19 mouse cellular contexts compared by ENCODE assay signal in genomic region chr10:94350896-94351661, GRCm38 (mm10). TPM values are rescaled to one million over a fixed set of nuclear protein-coding genes. Genes with fewer than 3 reads are reported as not detected.
A peak's percentile ranks its signal among the peaks of the same experiment; 100 is the strongest.
DNase-seq lines count a peak whose midpoint lies in the region; ATAC-seq and TF ChIP-seq lines count a peak whose summit lies in the region.
"Had no signal": no experiment of that assay in that cellular context is flagged by ENCODE, and none has a peak within 500 bp of the region (broad histone marks: within the 10 kb centered on the region; RNA-seq: fewer than 3 reads in every experiment).

No protein-coding gene starts in this region.

- no peaks in the 10 kb centered on the region for H3K4me1 ChIP-seq in kidney, adult 2 months (ENCODE audit: control insufficient read depth, insufficient read depth, low read length)
- 0 out of 2 replicates have a peak, but pooled peaks cover 2% of the 10 kb centered on the region for H3K4me1 ChIP-seq in kidney, embryonic 14.5 days (ENCODE audit: control insufficient read depth, insufficient read depth, low read length)
- peaks cover 9% of the 10 kb centered on the region for H3K4me1 ChIP-seq in cerebellum, adult 2 months (ENCODE audit: control insufficient read depth, insufficient read depth, low read length)
- peaks cover 14% of the 10 kb centered on the region for H3K4me1 ChIP-seq in lung, embryonic 15.5 days
- H3K4me1 ChIP-seq in forebrain, embryonic 14.5 days (ENCODE audit: control insufficient read depth, insufficient read depth, low read length): no peaks in the 10 kb centered on the region

- H3K27ac ChIP-seq in kidney, adult 2 months (ENCODE audit: insufficient read depth, low read depth, low read length): 0 out of 2 replicates have a peak overlapping the region, but pooled peaks have one; percentile 3
- no peak overlapping the region for H3K27ac ChIP-seq in kidney, embryonic 14.5 days (ENCODE audit: low read depth, low read length)
- H3K27ac ChIP-seq in cerebellum, adult 2 months (ENCODE audit: insufficient read depth, low read length): no peak overlapping the region
- H3K27ac ChIP-seq in lung, embryonic 15.5 days: peak overlapping the region; percentile 15; the same call in 1 of the 2 replicates
- H3K27ac ChIP-seq in forebrain, embryonic 14.5 days (ENCODE audit: low read depth, low read length): no peak overlapping the region
- H3K27ac ChIP-seq: heart, embryonic 10.5 days had no signal

- TF ChIP-seq POLR2A in kidney, adult 2 months (IDR thresholded peaks at IDR 0.05; ENCODE audit: low read depth, low read length): no peak
- TF ChIP-seq POLR2A in cerebellum, adult 2 months (IDR thresholded peaks at IDR 0.05; ENCODE audit: borderline replicate concordance, insufficient read depth, low read length): no peak

- no peak overlapping the region for H3K9ac ChIP-seq in kidney, embryonic 14.5 days (ENCODE audit: low read depth, low read length)
- H3K9ac ChIP-seq in lung, embryonic 15.5 days: no peak overlapping the region
- H3K9ac ChIP-seq in forebrain, embryonic 14.5 days (ENCODE audit: low read length): no peak overlapping the region

- H3K4me2 ChIP-seq in kidney, embryonic 14.5 days (replicated peaks; ENCODE audit: low read depth, low read length): no peak overlapping the region
- no peak overlapping the region for H3K4me2 ChIP-seq in lung, embryonic 15.5 days
- H3K4me2 ChIP-seq in forebrain, embryonic 14.5 days (ENCODE audit: low read length): no peak overlapping the region

- H3K9me3 ChIP-seq in kidney, embryonic 14.5 days (ENCODE audit: control insufficient read depth, low read length): no peaks in the 10 kb centered on the region
- no peaks in the 10 kb centered on the region for H3K9me3 ChIP-seq in lung, embryonic 15.5 days
- no peaks in the 10 kb centered on the region for H3K9me3 ChIP-seq in forebrain, embryonic 14.5 days (replicated peaks; ENCODE audit: control insufficient read depth, low read length)
- H3K9me3 ChIP-seq: heart, embryonic 10.5 days had no signal

- no peak overlapping the region for H3K4me3 ChIP-seq in kidney, adult 2 months (ENCODE audit: insufficient read depth, low read depth, low read length)
- no peak overlapping the region for H3K4me3 ChIP-seq in kidney, embryonic 14.5 days (ENCODE audit: low read length)
- H3K4me3 ChIP-seq in cerebellum, adult 2 months (replicated peaks; ENCODE audit: insufficient read depth, low read depth, low read length): no peak overlapping the region
- no peak overlapping the region for H3K4me3 ChIP-seq in lung, embryonic 15.5 days
- H3K4me3 ChIP-seq in forebrain, embryonic 14.5 days (ENCODE audit: low read depth, low read length): no peak overlapping the region
- H3K4me3 ChIP-seq: heart, embryonic 10.5 days had no signal

- no peak for ATAC-seq in kidney, embryonic 14.5 days (ENCODE audit: low FRiP score, low TSS enrichment)
- peak; percentile 53; the same call in 1 of the 2 replicates for ATAC-seq in lung, embryonic 15.5 days (ENCODE audit: borderline replicate concordance, extremely low read depth, low FRiP score, low TSS enrichment)
- ATAC-seq in forebrain, embryonic 14.5 days: no peak
- no peak for ATAC-seq in erythroid progenitor cell, adult 5-6 weeks (replicated peaks; ENCODE audit: low FRiP score, poor library complexity, severe bottlenecking)
- ATAC-seq: forebrain, embryonic 16.5 days had no signal

- 61% methylated on average over 11 of the region's 11 CpGs for whole genome bisulfite sequencing in kidney, adult 2 months
- 53% methylated on average over 11 of the region's 11 CpGs for WGBS in kidney, embryonic 14.5 days
- WGBS in cerebellum, adult 2 months: 28% methylated on average over 11 of the region's 11 CpGs
- 47% methylated on average over 11 of the region's 11 CpGs for WGBS in lung, embryonic 15.5 days
- WGBS in forebrain, embryonic 14.5 days: 81% methylated on average over 11 of the region's 11 CpGs

- no peaks in the 10 kb centered on the region for H3K27me3 ChIP-seq in kidney, adult 2 months (replicated peaks; ENCODE audit: control insufficient read depth, insufficient read depth, low read length)
- no peaks in the 10 kb centered on the region for H3K27me3 ChIP-seq in kidney, embryonic 14.5 days (ENCODE audit: control insufficient read depth, insufficient read depth, low read length)
- no peaks in the 10 kb centered on the region for H3K27me3 ChIP-seq in cerebellum, adult 2 months (ENCODE audit: control insufficient read depth, insufficient read depth, low read length)
- no peaks in the 10 kb centered on the region for H3K27me3 ChIP-seq in lung, embryonic 15.5 days
- H3K27me3 ChIP-seq in forebrain, embryonic 14.5 days (replicated peaks; ENCODE audit: control insufficient read depth, insufficient read depth, low read length): no peaks in the 10 kb centered on the region

- peak; percentile 14 for DNase-seq in kidney, adult 2 months
- peak; percentile 64 for DNase-seq in brain, adult 2 months (ENCODE audit: low read depth, low spot score)
- DNase-seq in cerebellum, adult 2 months: peak; percentile 52 to 70
- DNase-seq in forebrain, embryonic 14.5 days (ENCODE audit: low spot score): no peak
- DNase-seq in thymus, postnatal 14 days: no peak
- DNase-seq: heart, postnatal 36 days; kidney, adult 8-10 months; midbrain, embryonic 14.5 days; right cerebral cortex, postnatal 4 days had no signal

- no peaks in the 10 kb centered on the region for H3K36me3 ChIP-seq in kidney, adult 2 months (ENCODE audit: control insufficient read depth, insufficient read depth, low read length)
- H3K36me3 ChIP-seq in kidney, embryonic 14.5 days (ENCODE audit: control insufficient read depth, insufficient read depth, low read length): no peaks in the 10 kb centered on the region
- H3K36me3 ChIP-seq in lung, embryonic 15.5 days: no peaks in the 10 kb centered on the region
- no peaks in the 10 kb centered on the region for H3K36me3 ChIP-seq in forebrain, embryonic 14.5 days (ENCODE audit: control insufficient read depth, insufficient read depth, low read length)
- H3K36me3 ChIP-seq: heart, embryonic 10.5 days had no signal

- TF ChIP-seq CTCF in kidney, adult 2 months (conservative IDR thresholded peaks at IDR 0.05; ENCODE audit: insufficient read depth, insufficient read length, low read depth, low read length): no peak
- TF ChIP-seq CTCF in cerebellum, adult 2 months (IDR thresholded peaks at IDR 0.05; ENCODE audit: borderline replicate concordance, insufficient read depth, low read depth, low read length): no peak

RNA-seq across cellular contexts. Expression of gene Tmcc3, which starts 39.3 kb away (rescaled TPM):
- polyA plus RNA-seq in kidney, adult 2 months (2012; rRNA removed): 11.2 and 11.3 TPM in 2 replicates
- polyA plus RNA-seq in kidney, embryonic 14.5 days (2014; fragmentation: Nextera tagmentation; extraction: Ambion mirVana): 4.0 and 7.2 TPM in 2 replicates
- polyA plus RNA-seq in cerebellum, adult 2 months (2012; rRNA removed): 32.6 and 40.1 TPM in 2 replicates
- 5.1 and 7.3 TPM in 2 replicates for polyA plus RNA-seq in lung, embryonic 15.5 days (2015; fragmentation: Nextera tagmentation; extraction: Ambion mirVana)
- polyA plus RNA-seq in forebrain, embryonic 14.5 days (2014; fragmentation: Nextera tagmentation; extraction: Ambion mirVana): 5.5 and 6.2 TPM in 2 replicates
- total RNA-seq in erythroid progenitor cell, adult 5-6 weeks (2015; ENCODE audit: low replicate concordance): 0.36 and 1.3 TPM in 2 replicates
- 0.45 and 1.0 TPM in 2 replicates for total RNA-seq in erythroid progenitor cell, adult 5-6 weeks (2017; ENCODE audit: low replicate concordance)

RNA-seq across cellular contexts. Expression of gene Gm4792, which starts 52.6 kb away (rescaled TPM):
- polyA plus RNA-seq in kidney, adult 2 months (2012; rRNA removed): not detected in 2 replicates
- not detected in 2 replicates for polyA plus RNA-seq in kidney, embryonic 14.5 days (2014; fragmentation: Nextera tagmentation; extraction: Ambion mirVana)
- polyA plus RNA-seq in cerebellum, adult 2 months (2012; rRNA removed): not detected in 2 replicates
- not detected in 2 replicates for polyA plus RNA-seq in lung, embryonic 15.5 days (2015; fragmentation: Nextera tagmentation; extraction: Ambion mirVana)
- 0.23 TPM in 1 of 2 replicates, not detected in the other for polyA plus RNA-seq in forebrain, embryonic 14.5 days (2014; fragmentation: Nextera tagmentation; extraction: Ambion mirVana)
- total RNA-seq in erythroid progenitor cell, adult 5-6 weeks (2015; ENCODE audit: low replicate concordance): not detected in 2 replicates
- not detected in 2 replicates for total RNA-seq in erythroid progenitor cell, adult 5-6 weeks (2017; ENCODE audit: low replicate concordance)
- total RNA-seq: adrenal gland, adult 18-20 months; gastrocnemius, adult 8-10 months; heart, postnatal 36 days had no signal
- polyA plus RNA-seq: C2C12; forebrain, embryonic 16.5 days; heart, embryonic 10.5 days; limb, embryonic 14.5 days; thymus, postnatal 0 days had no signal

Comparison
In these comparisons a context has a peak if more than half of its experiments do, and no peak if none do; other contexts are left out.
1. H3K27ac ChIP-seq: peak in kidney, adult 2 months (single experiment) and lung, embryonic 15.5 days (single experiment); none in kidney, embryonic 14.5 days (single experiment), cerebellum, adult 2 months (single experiment) and forebrain, embryonic 14.5 days (single experiment).
2. DNase-seq: peak in kidney, adult 2 months (single experiment), brain, adult 2 months (single experiment) and cerebellum, adult 2 months (2 of 2); none in forebrain, embryonic 14.5 days (single experiment) and thymus, postnatal 14 days (single experiment).